Mouse (Mus musculus) T-helper 17 cell (primary cell): Measurements from ENCODE around the gene Brix1.
"Not testable (repeated sequence)": the region's sequence is repeated elsewhere in the genome, so short reads cannot be mapped to it uniquely, and the experiment has no call there.

Source experiments
- in situ Hi-C, 2 experiments: fragments of 300-600 bp; cut with MboI, MseI; formaldehyde crosslinking; loops; 1 replicate in 1 of 2; 2 replicates in 1 of 2; pipeline ENCODE4 v1.15.1; 2025; ENCODE audit warnings: high pct_unique_total_duplicates in 2 of 2

Brix1 gene

DNA sequence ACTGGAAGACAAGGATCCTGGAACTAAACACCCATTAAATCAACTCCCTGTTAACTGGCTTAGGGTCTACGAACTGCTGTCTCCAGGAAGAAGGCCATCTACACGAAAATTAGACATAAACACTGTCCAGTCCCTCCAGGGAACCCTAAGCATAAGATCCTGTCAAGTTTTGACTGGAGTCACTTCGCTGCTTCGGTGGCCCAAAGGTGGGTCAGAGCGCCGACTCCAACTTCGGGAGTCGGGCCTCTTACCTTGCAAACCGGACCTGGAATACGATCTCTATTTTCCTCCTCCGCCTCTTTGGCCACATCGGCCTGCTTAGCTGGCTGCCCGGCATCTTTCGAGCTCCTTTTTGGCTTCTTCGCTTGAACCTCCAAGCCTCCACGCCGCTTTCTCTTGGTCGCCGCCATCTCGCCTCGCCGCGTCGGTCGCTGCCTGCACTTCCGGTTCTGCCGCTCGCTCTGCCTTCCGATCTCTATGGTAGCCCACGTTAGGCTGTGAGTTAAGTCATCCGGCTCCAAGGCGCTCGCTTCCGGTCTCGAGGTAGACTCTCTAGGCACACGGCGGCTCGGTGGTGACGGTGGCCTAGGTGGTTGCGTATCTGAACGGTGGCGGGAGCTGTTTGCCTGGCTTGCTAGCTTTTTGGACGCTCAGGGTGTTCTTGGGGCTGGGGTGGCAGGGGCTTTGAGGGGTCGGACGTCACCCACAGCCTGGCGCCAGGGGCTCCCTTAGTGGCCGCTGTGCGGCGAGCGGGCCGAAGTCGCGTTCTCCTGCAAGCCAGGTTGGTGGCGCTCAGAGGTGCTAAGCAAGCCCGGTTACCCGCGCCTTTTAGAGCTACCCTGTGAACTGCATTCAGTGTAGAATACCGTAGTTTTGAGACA lies at the start of gene Brix1, which contains the start of gene Rad1:
Brix1 (minus strand) TSS at position 464 of the 881 bp plus-strand sequence.
Rad1 (plus strand) TSS at position 535 of the 881 bp plus-strand sequence.
- in situ Hi-C loops, result loop anchor here (5.0 to 25.0 kb wide), 3 partner anchors 902 to 1502 kb away; partner anchors contain the start of genes Sub1 (in 2 of the 2) and Lmbrd2 (in 1 of the 2)

DNA sequence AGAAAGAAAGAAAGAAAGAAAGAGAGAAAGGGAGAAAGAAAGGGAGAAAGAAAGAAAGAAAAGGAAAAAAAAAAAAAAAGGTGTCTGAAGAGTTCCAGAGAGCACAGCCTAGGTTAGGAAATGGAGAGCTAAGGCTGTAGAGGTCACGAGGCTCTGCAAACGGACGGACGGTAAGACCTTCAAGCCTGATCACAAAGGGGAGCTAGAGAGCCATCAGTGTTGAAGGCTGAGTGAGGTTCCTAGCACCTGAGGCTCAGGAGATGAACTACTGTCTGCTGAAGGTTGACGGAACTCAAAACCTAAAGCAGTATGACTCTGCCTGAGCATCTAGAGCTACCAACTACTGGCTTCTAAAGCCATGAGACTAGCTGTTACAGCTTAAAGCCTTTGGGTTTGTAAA lies 48.8 kb upstream of the Brix1 start:
- in situ Hi-C loops, result no loop called here

DNA sequence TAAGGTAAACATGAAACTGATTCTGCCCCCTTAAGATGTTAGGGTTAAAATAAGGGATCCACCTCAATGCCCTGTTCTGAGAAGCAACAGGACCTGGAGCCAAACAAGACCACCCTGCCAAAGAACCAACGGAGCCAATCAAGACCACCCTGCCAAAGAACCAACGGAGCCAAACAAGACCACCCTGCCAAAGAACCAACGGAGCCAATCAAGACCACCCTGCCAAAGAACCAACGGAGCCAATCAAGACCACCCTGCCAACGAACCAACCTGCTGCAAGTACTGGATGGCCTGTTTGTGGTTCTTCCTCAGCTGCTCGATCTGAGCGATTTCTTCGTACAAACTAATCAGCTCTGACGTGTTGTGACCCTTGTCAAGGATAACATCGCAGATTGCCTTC lies 47.6 kb upstream of the Brix1 start:
- in situ Hi-C loops, result not testable (repeated sequence)

DNA sequence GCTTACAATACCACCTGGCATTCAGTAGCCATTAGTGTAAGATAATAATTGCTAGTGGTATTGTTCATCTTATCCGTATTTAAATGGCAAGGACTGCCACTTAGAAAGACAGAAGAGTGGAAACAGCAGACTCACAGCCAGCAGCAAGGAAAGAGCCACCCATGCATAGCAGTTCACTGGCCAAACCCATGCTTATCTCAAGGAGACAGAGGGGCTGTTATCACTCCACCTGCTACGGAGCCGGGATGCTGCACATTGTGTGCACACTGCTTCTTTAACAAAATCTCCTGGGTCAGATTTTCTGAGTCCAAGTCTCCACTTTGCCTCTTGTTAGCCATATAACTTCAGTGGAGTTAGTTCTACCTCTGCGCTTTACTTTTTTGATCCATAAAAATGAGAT lies 45.6 kb upstream of the Brix1 start:
- in situ Hi-C loops, result no loop called here

DNA sequence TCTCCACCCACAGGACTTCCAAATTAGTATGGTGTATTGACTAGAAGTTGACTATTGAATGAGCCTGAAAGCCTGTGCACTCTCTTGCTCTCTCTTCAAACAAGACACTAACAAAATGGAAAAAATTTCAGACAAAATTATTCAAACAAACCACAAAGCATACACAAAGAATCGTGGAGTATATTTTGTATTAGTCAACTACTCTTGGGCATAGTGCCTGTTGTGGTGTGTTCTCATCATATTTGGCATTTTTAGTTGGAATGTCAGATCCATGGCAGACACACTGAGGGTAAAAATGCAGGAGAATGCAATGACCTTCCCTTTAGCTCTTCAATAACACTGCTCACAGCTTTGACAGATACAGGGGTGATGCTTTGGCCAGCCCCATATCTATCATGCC lies 40.1 kb upstream of the Brix1 start:
- in situ Hi-C loops, result no loop called here

DNA sequence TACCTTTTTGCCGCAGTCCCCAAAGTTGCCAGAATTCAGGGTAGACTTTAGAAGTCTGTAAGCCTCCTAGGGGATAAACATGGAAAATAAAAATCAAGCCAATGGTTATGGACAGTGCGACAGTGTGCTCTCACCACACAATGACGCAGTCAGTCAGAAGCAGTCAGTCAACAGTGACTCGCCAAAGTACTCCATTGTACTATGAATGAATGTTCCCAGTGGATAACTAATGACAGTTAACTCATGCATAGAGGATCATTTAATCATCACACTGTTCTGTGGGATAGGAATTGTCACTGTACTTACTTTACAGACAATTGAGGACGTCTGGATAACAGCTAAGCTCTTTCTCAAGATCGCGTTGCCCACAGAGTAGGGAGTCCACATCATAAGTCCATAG lies 29.4 kb upstream of the Brix1 start:
- in situ Hi-C loops, result loop anchor here in 1 of 2 experiments (10.0 kb wide), 1 partner anchor 270 kb away; no protein-coding TSS in a partner anchor

DNA sequence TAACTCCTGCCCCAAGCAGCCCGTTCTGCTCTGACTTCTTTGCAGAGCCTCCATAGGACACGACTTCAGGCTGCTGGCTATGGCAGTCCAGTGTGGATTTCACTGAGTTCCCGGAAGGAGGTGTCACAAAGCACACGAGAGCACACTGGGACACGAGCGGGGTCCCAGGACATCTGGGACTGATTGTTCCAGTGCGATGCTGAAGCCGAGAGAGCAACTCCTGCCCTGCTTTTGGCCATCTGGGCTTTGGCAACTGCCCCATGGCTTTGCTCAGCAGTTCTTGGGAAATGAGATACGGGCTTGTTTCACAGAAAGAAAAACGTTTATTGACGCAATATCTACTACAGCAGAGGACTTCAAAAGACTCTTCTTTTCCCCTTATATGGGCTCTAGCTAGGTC lies 20.4 kb upstream of the Brix1 start:
- in situ Hi-C loops, result loop anchor here (5.0 to 10.0 kb wide), 2 partner anchors 359 to 381 kb away; no protein-coding TSS in a partner anchor

DNA sequence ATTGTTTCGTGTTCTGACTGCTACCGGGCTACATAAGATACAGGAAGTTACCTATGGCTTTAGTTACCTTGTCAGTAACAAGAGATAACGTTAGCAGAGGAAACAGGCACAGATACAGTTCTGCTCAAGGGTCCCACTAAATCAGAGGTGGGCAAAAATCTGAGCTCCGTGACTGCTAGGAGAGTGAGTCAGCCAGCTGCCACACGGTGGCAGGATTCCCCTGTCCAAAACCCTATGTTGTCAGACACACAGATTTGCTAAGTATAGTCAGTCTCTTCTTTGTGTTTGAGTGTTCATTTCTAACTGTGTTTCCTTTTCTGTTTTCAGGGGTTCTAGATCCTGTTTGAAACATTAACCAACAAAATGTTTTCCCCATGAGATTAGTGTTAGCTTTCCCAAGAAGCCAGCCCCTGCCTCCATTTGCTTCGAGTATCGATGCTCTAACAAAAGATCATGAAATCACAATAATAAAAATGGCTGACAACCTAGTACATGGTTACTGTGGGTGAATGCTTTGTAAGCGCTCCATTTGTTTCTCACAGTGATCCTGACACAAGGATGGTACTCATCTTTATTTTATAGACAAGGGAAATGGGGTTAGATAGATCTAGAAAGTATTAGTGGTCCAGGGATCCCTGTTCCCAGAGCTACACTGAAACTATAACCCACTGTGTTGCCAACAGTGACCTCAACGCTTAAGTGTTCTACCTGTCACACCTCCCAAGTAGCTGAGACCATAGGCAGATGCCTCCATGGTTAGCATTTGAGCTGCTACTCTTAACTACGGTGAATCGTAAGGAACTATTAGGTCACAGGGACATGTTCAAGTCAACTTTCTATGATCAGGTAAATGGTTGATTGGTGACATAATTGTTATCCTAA lies 15.3 kb upstream of the Brix1 start:
- in situ Hi-C loops, result loop anchor here in 1 of 2 experiments (10.0 kb wide), 1 partner anchor 364 kb away; no protein-coding TSS in a partner anchor

DNA sequence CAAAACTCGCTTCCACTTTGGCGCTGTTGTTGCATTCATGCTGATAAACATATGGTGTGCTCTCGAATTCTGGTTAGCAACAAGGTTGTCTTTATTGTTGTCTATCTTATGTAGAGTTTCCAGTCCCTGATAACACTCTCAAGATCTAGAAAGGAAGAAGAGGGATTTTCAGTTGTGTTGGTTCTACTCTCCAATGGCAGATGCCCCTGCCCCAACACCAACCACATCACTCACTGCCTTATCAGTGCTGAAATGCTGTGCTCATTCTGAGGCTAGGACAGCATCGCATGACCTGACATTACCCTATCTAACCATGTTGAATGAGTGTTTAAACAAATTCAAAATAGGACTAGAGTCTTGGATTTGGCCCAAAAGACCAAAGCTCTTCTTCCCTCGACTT lies 14.3 kb upstream of the Brix1 start:
- in situ Hi-C loops, result loop anchor here in 1 of 2 experiments (10.0 kb wide), 1 partner anchor 365 kb away; no protein-coding TSS in a partner anchor

DNA sequence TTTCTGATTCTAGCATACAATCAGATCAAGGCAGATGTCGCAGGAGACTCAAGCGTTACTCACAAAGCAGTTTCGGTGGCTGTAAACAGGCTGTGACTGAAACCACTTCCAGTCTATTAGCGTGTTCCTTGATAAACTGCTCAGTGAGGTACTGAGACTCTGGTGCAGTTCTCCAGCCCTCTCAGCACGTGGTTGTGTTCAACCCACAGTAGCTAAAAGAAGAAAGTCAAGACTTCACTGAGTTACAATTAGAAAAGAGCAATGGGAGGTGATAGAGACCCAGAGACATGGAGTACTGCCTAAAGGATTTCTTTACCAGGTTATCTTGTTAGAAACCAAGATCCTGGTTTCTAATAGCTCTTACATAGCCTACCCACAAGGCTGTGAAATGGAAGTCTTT lies 13.8 kb upstream of the Brix1 start:
- in situ Hi-C loops, result loop anchor here (10.0 to 25.0 kb wide), 2 partner anchors 885 to 1488 kb away; partner anchors contain the start of gene Sub1 (in 2 of the 2)

DNA sequence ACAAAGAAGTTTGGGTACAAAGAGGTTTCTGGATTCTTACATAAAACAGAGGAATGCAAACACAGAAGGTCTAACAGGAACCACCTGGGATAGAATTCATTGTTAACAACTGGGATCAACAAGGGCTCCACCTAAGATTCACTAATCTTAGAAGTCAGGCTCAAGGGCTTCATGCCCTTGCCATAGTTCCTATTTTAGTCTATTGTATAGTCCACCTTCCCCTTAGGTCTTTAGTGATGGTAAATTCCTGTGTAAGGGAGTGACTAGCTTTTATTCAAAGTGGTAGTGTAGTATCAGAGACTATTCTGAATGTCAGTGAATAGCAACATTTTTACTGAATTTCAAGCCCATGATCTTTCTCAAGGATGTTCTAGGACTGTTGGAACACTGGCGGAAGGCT lies 10.9 kb upstream of the Brix1 start:
- in situ Hi-C loops, result loop anchor here (10.0 to 25.0 kb wide), 2 partner anchors 888 to 1491 kb away; partner anchors contain the start of gene Sub1 (in 2 of the 2)

DNA sequence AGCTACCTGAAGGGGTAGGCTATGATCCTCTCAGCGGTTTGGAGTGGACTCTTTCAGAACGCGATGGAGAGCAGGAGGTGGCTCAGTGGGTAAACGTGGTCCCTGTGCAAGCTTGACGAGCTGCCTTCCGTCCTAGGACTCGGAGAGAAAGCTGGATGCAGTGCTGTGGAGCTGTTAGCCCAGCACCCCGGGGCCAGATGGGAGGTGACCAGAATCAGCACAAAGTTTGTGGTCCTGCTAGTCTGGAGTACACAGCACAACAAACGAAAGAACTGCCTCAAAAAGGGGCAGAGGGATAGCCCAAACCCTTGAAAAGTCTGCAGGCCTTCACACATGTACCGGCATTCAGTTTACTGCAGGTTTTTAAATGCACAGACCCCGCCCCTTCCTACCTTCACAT lies 10.2 kb upstream of the Brix1 start:
- in situ Hi-C loops, result loop anchor here (10.0 to 25.0 kb wide), 2 partner anchors 889 to 1491 kb away; partner anchors contain the start of gene Sub1 (in 2 of the 2)

DNA sequence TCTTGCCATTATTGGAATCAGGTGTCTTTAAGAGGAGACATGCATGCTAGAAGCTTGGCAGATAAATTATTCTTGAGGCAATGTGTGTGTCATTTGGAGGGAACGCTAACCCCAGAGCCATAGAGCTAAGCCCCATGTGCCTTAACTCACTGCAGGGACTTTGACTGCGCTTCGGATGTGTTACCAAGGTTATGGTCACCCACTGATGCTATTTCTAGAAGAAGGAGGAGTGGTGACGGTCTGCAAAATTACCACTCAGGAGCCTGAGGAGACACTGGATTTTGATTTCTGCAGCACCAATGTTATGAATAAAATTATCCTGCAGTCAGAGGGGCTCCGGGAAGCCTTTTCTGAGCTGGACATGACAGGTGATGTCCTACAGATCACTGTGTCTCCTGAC lies 4.4 kb upstream of the Brix1 start:
- in situ Hi-C loops, result loop anchor here (10.0 to 25.0 kb wide), 2 partner anchors 895 to 1497 kb away; partner anchors contain the start of gene Sub1 (in 2 of the 2)

DNA sequence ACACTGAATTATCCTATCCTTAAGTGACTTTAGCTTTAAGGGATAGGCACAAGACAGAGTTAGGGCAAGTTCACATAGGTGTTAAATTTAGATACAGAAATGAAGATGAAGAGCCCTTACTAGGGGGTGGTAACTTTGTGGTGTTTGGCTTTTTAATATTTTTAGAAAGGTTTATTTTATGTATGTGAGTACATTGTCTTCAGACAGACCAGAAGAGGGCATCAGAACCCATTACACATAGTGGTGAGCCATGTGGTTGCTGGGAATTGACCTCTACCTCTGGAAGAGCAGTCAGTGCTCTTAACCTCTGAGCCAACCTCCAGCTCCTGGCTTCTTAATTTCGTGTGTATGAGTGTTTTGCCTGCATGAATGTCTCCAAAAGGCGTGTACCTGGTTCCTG lies 1.5 kb upstream of the Brix1 start:
- in situ Hi-C loops, result loop anchor here (5.0 to 25.0 kb wide), 3 partner anchors 900 to 1500 kb away; partner anchors contain the start of genes Sub1 (in 2 of the 2) and Lmbrd2 (in 1 of the 2)

DNA sequence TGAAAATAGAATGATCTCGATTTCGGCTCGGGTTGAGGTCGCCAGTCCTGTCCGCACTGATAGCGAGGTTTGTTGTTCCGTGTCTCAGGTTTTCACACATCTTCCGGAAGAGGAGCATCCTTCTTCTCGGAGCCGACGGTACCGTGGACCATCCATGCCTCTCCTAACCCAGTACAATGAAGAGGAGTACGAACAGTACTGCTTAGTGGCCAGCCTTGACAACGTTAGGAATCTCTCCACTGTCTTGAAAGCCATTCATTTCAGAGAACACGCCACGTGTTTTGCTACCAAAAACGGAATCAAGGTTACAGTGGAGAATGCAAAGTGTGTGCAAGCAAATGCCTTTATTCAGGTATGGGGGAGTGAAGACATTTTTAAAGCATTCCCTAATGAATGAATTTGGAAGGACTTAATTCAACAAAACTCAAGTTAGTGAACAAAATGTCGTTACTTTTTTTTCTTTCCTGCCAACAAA lies 655 bp upstream of the Brix1 start:
- in situ Hi-C loops, result loop anchor here (5.0 to 25.0 kb wide), 3 partner anchors 901 to 1501 kb away; partner anchors contain the start of genes Sub1 (in 2 of the 2) and Lmbrd2 (in 1 of the 2)

DNA sequence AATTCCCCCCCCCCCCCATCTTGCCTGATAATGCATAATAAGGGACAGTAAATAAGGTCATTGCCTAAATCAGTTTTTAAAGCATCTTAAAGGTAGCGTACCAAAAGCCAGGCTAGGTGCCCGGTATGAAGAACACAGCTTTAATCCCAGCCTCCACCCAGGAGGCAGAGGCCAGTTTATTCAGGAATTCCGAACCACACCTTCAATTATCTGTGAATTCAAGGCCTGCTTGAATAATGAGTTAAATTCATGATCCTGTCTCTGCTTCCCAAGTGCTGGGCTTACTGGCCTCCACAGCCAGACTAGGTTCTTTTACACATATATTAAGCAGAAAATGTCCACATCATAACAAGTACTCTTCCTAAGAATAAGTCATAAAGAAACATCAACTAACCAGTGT lies 14.8 kb downstream of the Brix1 start:
- in situ Hi-C loops, result no loop called here

DNA sequence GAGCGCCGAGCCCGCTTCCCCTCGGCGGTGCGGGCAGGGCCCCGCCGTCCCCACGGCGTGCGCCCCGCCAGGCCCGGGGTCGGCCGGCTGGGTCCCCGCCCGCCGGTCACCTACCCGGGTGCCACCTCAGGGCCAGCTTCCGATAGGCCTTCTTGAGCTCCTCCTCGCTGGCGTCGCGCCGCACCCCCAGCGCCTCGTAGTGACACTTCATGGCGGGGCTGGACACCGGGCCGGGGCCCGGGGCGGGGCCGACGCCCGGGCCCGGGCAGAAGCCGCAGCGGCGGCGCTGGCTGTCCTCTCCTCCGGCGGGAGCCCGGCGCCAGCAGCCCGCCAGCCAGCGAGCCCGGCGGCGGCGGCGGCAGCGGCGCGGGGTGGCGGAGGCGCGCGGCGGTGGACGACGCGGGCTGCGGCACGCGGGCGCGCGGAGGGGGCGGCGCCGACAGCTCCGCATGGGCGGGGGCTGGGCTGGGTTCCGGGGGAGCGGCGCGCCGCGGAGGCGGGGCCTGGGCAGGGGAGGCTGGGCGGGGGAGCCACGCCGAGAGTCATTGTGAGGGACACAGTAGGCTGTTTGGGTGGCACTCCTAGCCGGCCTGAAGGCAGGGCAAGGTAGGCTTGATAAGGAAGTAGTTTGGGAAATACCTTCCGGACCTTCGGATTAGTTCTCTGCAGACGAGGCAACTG lies 15.5 kb downstream of the Brix1 start, which contains the start of gene Dnajc21:
Dnajc21 (minus strand) TSS at position 366 of the 681 bp plus-strand sequence.
- in situ Hi-C loops, result no loop called here

DNA sequence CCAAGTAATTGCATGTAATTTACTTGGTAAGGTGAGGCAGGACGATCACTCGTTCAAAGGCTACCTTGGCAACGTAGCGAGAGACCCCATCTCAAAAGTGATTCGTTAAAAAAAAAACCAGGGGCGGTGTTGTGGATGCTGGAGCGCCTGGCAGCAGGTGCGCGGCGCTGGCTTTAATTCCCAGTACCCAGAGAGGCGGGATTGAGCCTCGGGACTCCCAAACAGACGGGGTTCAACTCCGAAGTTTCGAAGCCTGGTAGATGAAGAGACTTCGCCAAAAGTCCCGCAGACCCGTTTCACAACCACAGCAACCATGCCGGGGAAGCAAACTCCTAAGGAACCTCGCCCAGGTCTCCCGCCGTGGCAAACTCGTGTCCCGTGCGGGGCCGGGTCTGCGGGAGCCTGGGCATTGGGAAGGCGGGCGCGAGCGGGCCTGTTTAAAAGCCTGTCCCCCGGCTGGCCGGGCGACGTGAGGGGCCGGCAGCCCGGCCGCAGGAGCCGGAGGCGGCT lies 16.1 kb downstream of the Brix1 start:
- in situ Hi-C loops, result no loop called here

DNA sequence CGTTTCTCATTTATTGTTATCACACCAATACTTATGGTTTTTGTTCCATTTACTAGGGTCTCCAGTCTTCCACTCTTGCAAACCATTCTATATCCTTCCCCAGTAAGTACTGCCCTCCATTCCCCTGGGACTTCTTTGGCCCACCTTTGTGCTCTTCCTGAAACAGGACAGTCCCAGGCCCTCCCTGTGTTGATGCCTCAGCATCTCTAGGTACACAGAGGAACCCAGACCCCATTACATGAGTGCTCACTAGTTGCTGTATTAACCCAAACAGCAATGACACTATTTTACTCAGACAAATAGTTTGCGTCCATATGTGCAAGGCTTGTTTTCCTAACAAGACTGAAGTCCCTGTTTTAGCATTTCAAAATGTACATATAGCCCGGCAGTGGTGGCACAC lies 17.0 kb downstream of the Brix1 start:
- in situ Hi-C loops, result no loop called here

DNA sequence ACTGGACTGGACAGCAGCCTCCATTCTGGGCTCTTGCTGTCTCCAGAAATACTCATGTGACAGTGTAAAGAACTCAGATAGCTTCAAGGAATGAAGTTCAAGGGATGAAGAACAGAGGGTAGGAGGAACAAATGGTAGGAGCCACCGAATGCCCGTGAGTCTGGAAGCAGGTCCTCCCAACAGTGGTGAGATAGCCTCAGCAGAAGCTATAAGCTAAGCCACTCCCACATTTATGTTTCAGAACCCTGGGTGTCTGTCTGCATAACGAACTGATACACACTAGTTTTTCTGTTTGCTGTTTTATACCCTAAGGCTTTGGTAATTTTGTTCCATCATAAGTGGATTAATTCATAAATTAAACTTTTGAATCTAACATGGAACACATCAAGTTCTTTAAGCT lies 21.1 kb downstream of the Brix1 start:
- in situ Hi-C loops, result no loop called here
